19 mouse cellular contexts compared by ENCODE assay signal in the genomic region with DNA sequence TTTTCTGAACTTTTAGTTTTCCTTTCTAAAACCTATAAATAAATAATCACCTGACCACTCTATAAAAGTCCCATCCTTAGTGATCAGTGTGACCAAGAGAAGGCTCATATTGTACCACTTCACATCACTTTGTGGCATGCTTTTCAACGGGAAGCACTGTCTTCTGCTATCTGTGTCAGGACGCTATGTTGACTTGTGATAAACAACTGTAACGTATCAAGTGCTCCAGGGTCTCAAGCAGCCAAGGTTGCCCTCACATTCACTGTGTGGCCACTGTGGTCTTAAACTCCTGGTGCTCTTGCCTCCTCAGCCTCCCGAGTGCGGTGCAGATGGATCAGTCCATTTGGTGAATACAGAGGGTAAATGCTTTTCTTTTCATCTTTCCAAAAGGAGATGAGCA. TPM values are rescaled to one million over a fixed set of nuclear protein-coding genes. Genes with fewer than 3 reads are reported as not detected.
DNase-seq lines count a peak whose midpoint lies in the region; ATAC-seq and TF ChIP-seq lines count a peak whose summit lies in the region.
"Had no signal": no experiment of that assay in that cellular context is flagged by ENCODE, and none has a peak within 500 bp of the region (broad histone marks: within the 10 kb centered on the region; RNA-seq: fewer than 3 reads in every experiment).

No protein-coding gene starts in this region.

- no peaks in the 10 kb centered on the region for H3K27me3 ChIP-seq in liver, embryonic 13.5 days
- H3K27me3 ChIP-seq in liver, postnatal 0 days (ENCODE audit: insufficient read depth, low read length), result no peaks in the 10 kb centered on the region
- H3K27me3 ChIP-seq in forebrain, embryonic 12.5 days, result no peaks in the 10 kb centered on the region
- H3K27me3 ChIP-seq in kidney, embryonic 16.5 days (ENCODE audit: insufficient read depth, low read length), result no peaks in the 10 kb centered on the region
- H3K27me3 ChIP-seq: CH12.LX; embryonic facial prominence, embryonic 12.5 days; forebrain, embryonic 13.5 days; heart, embryonic 12.5 days had no signal

- no peak overlapping the region for H3K4me3 ChIP-seq in liver, embryonic 13.5 days (replicated peaks)
- no peak overlapping the region for H3K4me3 ChIP-seq in liver, postnatal 0 days (ENCODE audit: low read depth, low read length)
- H3K4me3 ChIP-seq in forebrain, embryonic 12.5 days (replicated peaks), result no peak overlapping the region
- no peak overlapping the region for H3K4me3 ChIP-seq in kidney, embryonic 16.5 days (ENCODE audit: low read length)
- H3K4me3 ChIP-seq: embryonic facial prominence, embryonic 12.5 days; forebrain, embryonic 13.5 days; gastrocnemius, adult 2 months; heart, embryonic 12.5 days; hindbrain, embryonic 10.5 days had no signal

- H3K4me1 ChIP-seq in liver, embryonic 13.5 days (replicated peaks), result peaks cover 56% of the 10 kb centered on the region
- peaks cover 17% of the 10 kb centered on the region for H3K4me1 ChIP-seq in liver, postnatal 0 days (ENCODE audit: insufficient read depth)
- no peaks in the 10 kb centered on the region for H3K4me1 ChIP-seq in forebrain, embryonic 12.5 days
- H3K4me1 ChIP-seq in kidney, embryonic 16.5 days (ENCODE audit: insufficient read depth, low read length), result no peaks in the 10 kb centered on the region
- H3K4me1 ChIP-seq: embryonic facial prominence, embryonic 12.5 days; forebrain, embryonic 13.5 days; hindbrain, embryonic 10.5 days had no signal

- DNase-seq in liver, embryonic 13.5 days, result no peak
- DNase-seq in liver, postnatal 0 days, result no peak
- no peak for DNase-seq in cerebellum, postnatal 14 days
- DNase-seq: adrenal gland, adult 2 months; adrenal gland, postnatal 25 days; cerebellum, adult 8-10 months; cerebellum, postnatal 36 days; embryo, embryonic 11 days; gastrocnemius, adult 2 months; gastrocnemius, postnatal 25 days had no signal

- no peak overlapping the region for H3K4me2 ChIP-seq in liver, embryonic 13.5 days
- H3K4me2 ChIP-seq in liver, postnatal 0 days (ENCODE audit: low read depth, low read length), result no peak overlapping the region
- no peak overlapping the region for H3K4me2 ChIP-seq in forebrain, embryonic 12.5 days
- H3K4me2 ChIP-seq in kidney, embryonic 16.5 days (replicated peaks; ENCODE audit: low read depth, low read length), result no peak overlapping the region
- H3K4me2 ChIP-seq: embryonic facial prominence, embryonic 12.5 days; forebrain, embryonic 13.5 days; heart, embryonic 12.5 days; hindbrain, embryonic 14.5 days had no signal

- 17% methylated on average over 5 of the region's 5 CpGs for WGBS in liver, embryonic 13.5 days (ENCODE audit: insufficient replicate concordance)
- 45% methylated on average over 5 of the region's 5 CpGs for WGBS in liver, postnatal 0 days (ENCODE audit: insufficient replicate concordance)
- WGBS in forebrain, embryonic 12.5 days, result 91% methylated on average over 5 of the region's 5 CpGs
- 88% methylated on average over 5 of the region's 5 CpGs for WGBS in kidney, embryonic 16.5 days

- H3K36me3 ChIP-seq in liver, embryonic 13.5 days, result peaks cover 18% of the 10 kb centered on the region
- H3K36me3 ChIP-seq in liver, postnatal 0 days (replicated peaks; ENCODE audit: insufficient read depth, low read length), result peaks cover 8% of the 10 kb centered on the region
- H3K36me3 ChIP-seq in forebrain, embryonic 12.5 days (replicated peaks), result peaks cover 8% of the 10 kb centered on the region
- H3K36me3 ChIP-seq in kidney, embryonic 16.5 days (ENCODE audit: insufficient read depth, low read length), result peaks cover 9% of the 10 kb centered on the region; the same call in 1 of the 2 replicates

- H3K27ac ChIP-seq in liver, embryonic 13.5 days, result peak overlapping the region; percentile 63
- H3K27ac ChIP-seq in liver, postnatal 0 days (ENCODE audit: low read depth), result no peak overlapping the region
- H3K27ac ChIP-seq in forebrain, embryonic 12.5 days, result no peak overlapping the region
- H3K27ac ChIP-seq in kidney, embryonic 16.5 days (ENCODE audit: low read length), result no peak overlapping the region
- H3K27ac ChIP-seq: embryonic facial prominence, embryonic 12.5 days; forebrain, embryonic 13.5 days; gastrocnemius, adult 2 months; hindbrain, embryonic 10.5 days; hindbrain, embryonic 14.5 days had no signal

- TF ChIP-seq EP300 in liver, postnatal 0 days (IDR thresholded peaks at IDR 0.05; ENCODE audit: low read depth), result peak; percentile 77

- peaks cover 4% of the 10 kb centered on the region; the same call in 1 of the 2 replicates for H3K9me3 ChIP-seq in liver, embryonic 13.5 days (replicated peaks)
- H3K9me3 ChIP-seq in liver, postnatal 0 days (ENCODE audit: low read length), result no peaks in the 10 kb centered on the region
- no peaks in the 10 kb centered on the region for H3K9me3 ChIP-seq in forebrain, embryonic 12.5 days
- no peaks in the 10 kb centered on the region for H3K9me3 ChIP-seq in kidney, embryonic 16.5 days (ENCODE audit: low read length)
- H3K9me3 ChIP-seq: embryonic facial prominence, embryonic 12.5 days; forebrain, embryonic 13.5 days had no signal

- ATAC-seq in erythroid progenitor cell, adult 5-6 weeks (replicated peaks; ENCODE audit: low FRiP score, poor library complexity, severe bottlenecking), result 0 out of 2 replicates have a peak, but pooled peaks have one; percentile 32
- peak; percentile 80 for ATAC-seq in liver, embryonic 13.5 days (ENCODE audit: low read depth)
- ATAC-seq in liver, postnatal 0 days, result no peak
- no peak for ATAC-seq in forebrain, embryonic 12.5 days (ENCODE audit: low FRiP score)
- ATAC-seq in kidney, embryonic 16.5 days (ENCODE audit: low FRiP score, low TSS enrichment), result no peak
- ATAC-seq: forebrain, embryonic 13.5 days had no signal

- TF ChIP-seq CTCF in liver, postnatal 0 days (IDR thresholded peaks at IDR 0.05; ENCODE audit: low read depth), result no peak

- peak overlapping the region; percentile 7; the same call in 1 of the 2 replicates for H3K9ac ChIP-seq in liver, embryonic 13.5 days
- H3K9ac ChIP-seq in liver, postnatal 0 days (replicated peaks), result no peak overlapping the region
- no peak overlapping the region for H3K9ac ChIP-seq in forebrain, embryonic 12.5 days
- no peak overlapping the region for H3K9ac ChIP-seq in kidney, embryonic 16.5 days (replicated peaks; ENCODE audit: low read length)
- H3K9ac ChIP-seq: embryonic facial prominence, embryonic 12.5 days; forebrain, embryonic 13.5 days; heart, embryonic 12.5 days; hindbrain, embryonic 14.5 days had no signal

RNA-seq across cellular contexts. Expression of gene Bloc1s5, which starts 19.3 kb away (rescaled TPM):
- total RNA-seq in erythroid progenitor cell, adult 5-6 weeks (2015; ENCODE audit: low replicate concordance), result 2.9 and 4.6 TPM in 2 replicates
- 4.5 and 7.0 TPM in 2 replicates for total RNA-seq in erythroid progenitor cell, adult 5-6 weeks (2017; ENCODE audit: low replicate concordance)
- 14.2 and 16.4 TPM in 2 replicates for polyA plus RNA-seq in liver, embryonic 13.5 days (2015; fragmentation: Nextera tagmentation; extraction: Ambion mirVana)
- 13.9 and 16.0 TPM in 2 replicates for polyA plus RNA-seq in liver, postnatal 0 days (2015; fragmentation: Nextera tagmentation; extraction: Ambion mirVana)
- 22.3 and 24.9 TPM in 2 replicates for polyA plus RNA-seq in forebrain, embryonic 12.5 days (2016; fragmentation: Nextera tagmentation; extraction: Ambion mirVana)
- 22.7 and 24.0 TPM in 2 replicates for polyA plus RNA-seq in kidney, embryonic 16.5 days (2015; fragmentation: Nextera tagmentation; extraction: Ambion mirVana)

RNA-seq across cellular contexts. Expression of gene Eef1e1, which starts 43.2 kb away (rescaled TPM):
- 12.6 and 16.2 TPM in 2 replicates for total RNA-seq in erythroid progenitor cell, adult 5-6 weeks (2015; ENCODE audit: low replicate concordance)
- total RNA-seq in erythroid progenitor cell, adult 5-6 weeks (2017; ENCODE audit: low replicate concordance), result 16.3 and 17.1 TPM in 2 replicates
- polyA plus RNA-seq in liver, embryonic 13.5 days (2015; fragmentation: Nextera tagmentation; extraction: Ambion mirVana), result 57.1 and 61.2 TPM in 2 replicates
- 23.9 and 25.5 TPM in 2 replicates for polyA plus RNA-seq in liver, postnatal 0 days (2015; fragmentation: Nextera tagmentation; extraction: Ambion mirVana)
- polyA plus RNA-seq in forebrain, embryonic 12.5 days (2016; fragmentation: Nextera tagmentation; extraction: Ambion mirVana), result 62.8 and 64.2 TPM in 2 replicates
- 54.1 and 55.3 TPM in 2 replicates for polyA plus RNA-seq in kidney, embryonic 16.5 days (2015; fragmentation: Nextera tagmentation; extraction: Ambion mirVana)

Comparison
In these comparisons a context has a peak if more than half of its experiments do, and no peak if none do; other contexts are left out.
1. ATAC-seq: peak in erythroid progenitor cell, adult 5-6 weeks (single experiment) and liver, embryonic 13.5 days (single experiment); none in liver, postnatal 0 days (single experiment), forebrain, embryonic 12.5 days (single experiment) and kidney, embryonic 16.5 days (single experiment).